Mouse (Mus musculus) embryo, embryonic 11.5 days (tissue): ENCODE data around the gene Uprt.

Experiments used
- DNase-seq: peaks from one replicate; pipeline ENCODE4 v3.0.0-alpha.2; 2012; ENCODE audit warnings: low read depth, low spot score

The Uprt gene

DNA sequence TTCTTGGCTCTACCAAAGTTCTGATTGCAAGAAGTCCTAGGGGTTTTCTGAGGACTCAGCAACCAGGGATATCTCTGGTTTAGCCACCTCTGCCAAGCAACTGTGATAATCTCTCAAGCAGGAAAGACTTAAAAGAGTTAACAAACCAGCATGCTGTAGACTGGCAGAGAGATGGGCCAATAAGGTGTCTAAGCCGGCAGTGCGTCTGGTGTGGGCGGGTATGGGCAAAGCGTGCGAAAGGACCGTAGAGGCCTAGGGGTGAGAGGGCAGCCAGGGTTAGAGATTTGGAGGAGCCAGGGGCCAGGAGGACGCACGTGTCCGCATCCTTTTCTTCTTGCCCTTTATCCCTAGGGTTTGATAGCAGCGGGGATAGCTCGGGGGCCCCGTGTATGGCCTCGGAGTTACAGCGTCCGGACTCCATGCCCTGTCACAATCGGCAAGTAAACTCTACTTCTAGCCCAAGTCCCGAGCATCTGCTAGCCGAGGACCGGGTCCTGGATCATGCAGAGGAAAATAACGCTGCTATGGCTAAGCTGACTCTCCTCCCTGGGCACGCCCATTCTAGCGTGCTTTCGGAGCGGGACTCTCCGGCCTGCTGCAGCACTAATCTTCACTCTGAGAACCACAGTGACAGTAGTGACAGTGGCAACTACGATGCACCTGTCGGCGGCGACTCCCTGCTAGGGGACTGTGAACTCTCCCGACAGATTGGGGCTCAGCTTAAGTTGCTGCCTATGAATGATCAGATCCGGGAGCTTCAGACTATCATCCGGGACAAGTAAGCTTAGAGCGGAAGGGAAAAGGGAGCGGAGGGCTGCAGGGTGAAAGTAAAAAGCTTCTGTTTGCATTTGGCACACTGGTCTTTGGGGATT is at the start of gene Uprt:
TSS of gene Uprt (plus strand) at position 247 of the 872 bp plus-strand sequence.
- peak; percentile 48 for DNase-seq

DNA sequence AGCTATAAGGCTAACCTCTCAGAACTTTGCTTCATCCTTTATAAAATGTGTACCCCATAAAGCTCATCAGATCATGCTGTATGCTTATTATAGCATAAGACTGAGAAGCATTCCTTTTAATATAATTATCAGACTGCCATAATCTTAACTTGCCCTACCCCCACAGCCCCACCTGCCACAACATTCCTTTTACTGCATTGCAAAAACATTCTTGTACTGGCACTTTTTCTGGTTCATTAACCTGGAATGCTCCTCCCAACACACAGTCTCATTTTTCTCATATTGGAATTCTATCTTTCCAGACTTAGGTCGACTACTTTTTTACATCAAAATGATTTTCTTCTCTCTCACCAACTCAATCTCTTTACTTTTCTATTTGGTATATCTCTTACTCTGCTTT is 49.2 kb upstream of the Uprt start:
- no peak for DNase-seq

DNA sequence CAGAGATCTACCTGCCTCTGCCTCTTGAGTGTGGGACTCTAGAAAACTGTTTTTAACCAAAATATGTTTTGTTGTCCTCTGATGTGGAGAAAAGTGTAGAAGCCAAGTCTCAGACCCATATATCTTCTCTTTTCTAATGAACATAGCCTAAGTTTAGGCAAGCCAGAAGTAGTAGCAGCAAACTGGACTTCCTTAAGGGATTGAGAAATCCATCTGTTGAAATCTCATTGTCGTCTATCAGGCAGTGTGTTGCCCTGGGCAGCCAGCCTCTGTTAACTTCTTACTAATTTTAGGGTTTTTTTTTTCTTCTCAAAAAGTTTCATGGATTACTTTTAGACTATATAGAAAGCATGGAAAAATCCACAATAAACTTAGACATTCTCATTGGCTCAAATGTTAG is 30.2 kb upstream of the Uprt start:
- DNase-seq: no peak

DNA sequence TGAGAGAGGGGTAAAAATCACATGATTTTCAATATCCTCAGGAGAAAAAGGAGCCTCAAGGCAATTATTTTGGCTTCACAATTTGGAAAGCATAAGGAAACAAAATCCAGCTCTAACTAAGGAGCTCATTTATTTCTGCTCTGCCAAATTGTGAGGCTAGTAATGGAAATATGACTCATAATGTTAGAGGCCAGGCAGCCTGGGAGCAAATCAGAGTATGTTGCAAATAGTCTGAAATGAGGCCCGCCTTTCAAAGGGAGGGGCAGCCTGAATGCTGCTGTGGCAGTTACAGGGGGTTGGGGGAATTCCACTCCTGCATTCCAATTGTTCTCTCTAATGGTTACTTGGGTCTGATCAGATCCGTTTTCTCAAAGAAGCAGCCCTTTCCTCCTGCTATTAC is 20.9 kb upstream of the Uprt start:
- no peak for DNase-seq

GRCm38 (mm10) chrX:104464376-104464775 is 18.2 kb upstream of the Uprt start:
- no peak for DNase-seq

GRCm38 (mm10) chrX:104478041-104478440 is 4.6 kb upstream of the Uprt start:
- no peak for DNase-seq

- no peak for DNase-seq
Measured at GRCm38 (mm10) chrX:104483444-104483808, 808 bp downstream of the Uprt start.

DNA sequence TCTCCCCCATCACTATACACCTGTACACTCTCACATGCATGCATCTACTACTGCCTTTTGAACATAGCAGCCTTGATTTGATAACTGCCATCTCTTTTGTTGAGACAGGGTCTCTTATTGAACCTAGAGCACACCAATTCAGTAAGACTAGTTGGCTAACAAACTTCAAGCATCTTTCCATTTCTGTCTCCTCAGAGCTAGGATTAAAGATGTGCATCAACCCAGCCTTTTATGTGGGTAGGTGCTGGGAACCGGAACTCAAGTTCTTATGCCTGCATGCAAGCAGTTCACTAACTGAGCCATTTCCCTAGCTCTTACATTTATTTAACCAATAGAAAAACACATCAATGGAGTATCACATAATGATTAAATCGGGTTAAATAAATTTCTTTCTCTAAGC is 3.0 kb downstream of the Uprt start:
- no peak for DNase-seq

DNA sequence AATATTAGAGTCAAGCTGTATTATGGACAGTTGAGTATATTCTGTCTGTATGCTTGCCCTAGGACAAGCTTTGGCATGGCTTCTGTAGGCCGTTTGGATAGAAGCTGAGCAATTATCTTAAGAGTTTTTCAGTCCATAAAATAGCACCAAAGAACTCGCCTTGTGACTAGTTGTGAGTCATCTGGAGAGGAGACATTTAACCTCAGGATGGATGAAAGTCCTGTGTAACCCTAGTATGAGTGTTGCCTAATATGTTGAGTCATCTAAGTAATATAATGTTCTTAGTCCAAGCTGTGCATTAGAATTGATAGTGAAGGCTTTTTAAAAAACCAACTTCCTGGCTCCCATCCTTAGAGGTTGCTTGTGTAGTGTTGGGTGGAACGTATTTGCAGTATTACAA is 5.4 kb downstream of the Uprt start:
- no peak for DNase-seq

DNA sequence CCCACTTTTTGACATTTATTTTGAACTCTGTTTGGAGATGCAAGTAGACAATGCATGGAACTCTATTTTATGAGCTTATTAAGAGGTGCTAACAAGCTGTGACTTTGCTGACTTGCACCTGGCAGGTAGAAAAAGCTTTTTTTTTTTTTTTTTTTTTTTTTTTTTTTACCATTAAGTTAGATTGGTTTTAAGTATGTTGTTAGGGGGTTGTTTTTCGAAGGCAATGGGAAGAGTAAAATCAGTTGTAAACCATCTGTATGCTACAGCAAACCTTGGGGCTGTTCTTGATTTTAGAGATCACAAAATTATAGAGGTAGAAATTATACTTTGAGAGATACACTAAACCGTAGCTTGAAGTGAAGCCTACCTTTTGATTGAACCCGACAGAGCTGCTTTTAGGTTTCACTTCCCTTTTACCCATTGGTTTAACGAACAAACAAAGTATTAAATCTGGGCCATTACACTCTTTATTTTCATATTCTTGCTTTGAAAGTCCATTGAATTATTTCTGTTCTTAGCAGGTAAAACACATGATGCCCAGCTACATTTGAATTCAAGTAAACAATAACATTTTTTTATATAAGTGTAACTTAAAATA is 6.4 kb downstream of the Uprt start:
- no peak for DNase-seq

DNA sequence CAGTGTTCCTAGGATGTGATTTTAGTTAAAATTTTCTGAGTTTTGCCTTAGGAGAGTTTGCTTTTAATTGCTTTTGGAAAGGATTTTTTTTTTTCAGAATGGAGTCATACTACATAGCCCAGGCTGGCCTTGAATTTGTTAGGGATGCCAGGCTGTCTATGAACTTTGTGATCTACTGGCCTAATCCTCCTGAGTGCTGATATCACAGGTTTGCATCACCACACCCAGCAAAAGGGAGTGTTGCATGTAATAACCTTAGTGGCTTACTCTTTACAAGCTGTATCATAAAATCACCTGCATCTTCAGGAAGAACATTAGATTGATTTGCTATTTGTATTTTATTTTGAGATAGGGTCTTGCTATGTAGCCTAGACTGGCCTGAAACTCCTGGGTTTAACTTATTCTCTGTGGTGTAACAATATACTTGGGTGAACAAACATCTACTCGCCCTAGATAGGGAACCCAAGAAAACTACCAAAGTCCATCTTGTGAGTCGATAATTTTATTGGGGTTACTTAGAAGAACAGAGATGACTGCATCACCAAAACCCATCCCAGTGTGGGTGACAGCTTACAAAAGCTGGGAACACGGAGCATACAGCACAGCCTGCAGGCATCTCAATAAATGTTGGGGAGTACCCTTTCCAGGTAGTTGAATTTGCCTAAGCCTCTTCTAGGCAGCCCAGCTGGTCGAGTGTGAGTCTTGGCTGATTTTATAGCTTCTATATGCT is 7.2 kb downstream of the Uprt start:
- DNase-seq: no peak

GRCm38 (mm10) chrX:104501765-104502164 is 19.1 kb downstream of the Uprt start:
- no peak for DNase-seq

GRCm38 (mm10) chrX:104542635-104543034 is 60.0 kb downstream of the Uprt start:
- no peak for DNase-seq

DNA sequence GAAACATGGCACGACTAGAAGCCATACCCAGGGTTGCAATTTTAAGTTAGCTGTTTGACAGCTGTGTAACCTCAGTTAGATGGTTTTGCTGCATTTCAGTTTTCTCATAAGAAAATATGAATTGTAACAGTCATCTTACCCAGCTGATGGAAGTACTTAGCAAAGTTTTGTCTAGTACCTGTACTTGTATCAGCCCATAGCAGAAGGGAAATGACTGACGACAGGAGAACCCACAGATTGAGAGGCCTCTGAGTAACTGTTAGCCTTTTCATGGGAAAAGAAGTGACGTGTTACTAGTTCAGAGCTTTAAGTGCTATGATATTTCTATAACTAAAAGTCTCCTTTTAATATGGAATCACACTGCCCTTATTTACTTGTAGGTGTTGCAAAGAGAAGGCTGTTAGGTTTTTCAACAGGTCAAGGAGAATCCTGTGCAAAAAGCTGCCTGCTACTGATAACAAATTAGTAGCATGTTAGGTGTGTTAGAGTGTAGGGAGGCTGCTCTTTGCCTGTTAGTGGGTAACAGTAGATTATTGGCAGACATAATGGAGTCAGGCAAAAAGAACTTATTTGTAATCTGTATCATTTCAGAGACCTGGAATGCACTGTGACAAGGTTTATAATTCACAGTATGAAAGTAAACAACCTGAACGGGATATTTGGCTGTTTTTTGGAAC is 61.4 kb downstream of the Uprt start:
- DNase-seq: no peak

DNA sequence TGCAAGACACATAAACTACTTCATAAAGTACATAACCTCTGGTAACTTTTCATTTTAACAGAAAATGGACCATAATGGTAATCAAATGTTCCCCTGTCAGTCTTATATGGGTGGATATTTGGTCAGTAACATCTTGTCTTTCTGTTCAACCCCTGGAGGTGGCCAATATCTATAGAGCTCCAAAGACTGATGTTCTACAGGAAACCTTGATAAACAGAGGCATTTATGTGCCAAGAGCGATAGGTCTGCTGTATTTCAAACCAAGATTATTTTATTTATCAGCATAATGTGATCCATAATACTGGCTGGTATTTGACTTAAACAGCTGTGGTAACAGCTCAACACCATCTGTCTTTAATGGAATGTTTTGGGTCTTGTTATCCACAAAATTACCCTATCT is 62.7 kb downstream of the Uprt start:
- no peak for DNase-seq
